Mouse (Mus musculus) erythroblast, embryonic 14.5 days (primary cell): ENCODE measurements at regions not wholly inside any gene's neighbourhood (a gene's known extent, or its start where the extent isn't known, plus 50 kb on each side); places are given as distances from the start of the nearest gene placed in this dataset.

Experiments used
- H3K27me3 ChIP-seq: 2 replicates; pipeline ENCODE4 v1.6.1; 2012; ENCODE audit warnings: inconsistent platforms; ENCODE audit not compliant: control insufficient read depth
- H3K36me3 ChIP-seq: 2 replicates; pipeline ENCODE4 v1.6.1; 2012; ENCODE audit warnings: mild to moderate bottlenecking, inconsistent platforms; ENCODE audit not compliant: control insufficient read depth
- H3K4me1 ChIP-seq: 2 replicates; pipeline ENCODE4 v1.6.1; 2012; ENCODE audit warnings: inconsistent platforms; ENCODE audit not compliant: control insufficient read depth
- H3K4me3 ChIP-seq: replicated peaks from 2 replicates; pipeline ENCODE3; 2012; ENCODE audit warnings: moderate library complexity, mild to moderate bottlenecking, inconsistent platforms
- H3K9me3 ChIP-seq: 2 replicates; pipeline ENCODE4 v1.6.1; 2012; ENCODE audit warnings: low read length, inconsistent platforms, mixed read lengths; ENCODE audit not compliant: control insufficient read depth
- GATA1 ChIP-seq: IDR thresholded peaks from 2 replicates; pipeline ENCODE4 v1.6.1; 2012; ENCODE audit warnings: low read length, inconsistent platforms, mixed read lengths
- TAL1 ChIP-seq: IDR thresholded peaks from 3 replicates; pipeline ENCODE4 v1.6.1; 2012; ENCODE audit warnings: low read length, inconsistent platforms, mixed read lengths

GRCm38 (mm10) chr1:137282457-137282856 is 322.2 kb upstream of the Nr5a2 start:
- Histone ChIP-seq H3K36me3 (no peaks in the 10 kb centered on the region), H3K9me3 (peaks cover 9% of the 10 kb centered on the region), H3K27me3 (no peaks in the 10 kb centered on the region), H3K4me1 (no peaks in the 10 kb centered on the region), H3K4me3 (no peak overlapping the region)
- no peak for TF ChIP-seq GATA1
- TF ChIP-seq TAL1, result no peak

GRCm38 (mm10) chr1:137280391-137281386 is 320.4 kb upstream of the Nr5a2 start:
- H3K4me3 ChIP-seq, result no peak overlapping the region
- peaks cover 9% of the 10 kb centered on the region for H3K9me3 ChIP-seq
- H3K27me3 ChIP-seq, result no peaks in the 10 kb centered on the region
- H3K36me3 ChIP-seq, result no peaks in the 10 kb centered on the region
- TF ChIP-seq GATA1, result no peak
- TF ChIP-seq TAL1, result no peak
- H3K4me1 ChIP-seq, result no peaks in the 10 kb centered on the region

- TF ChIP-seq GATA1, result no peak
- no peak for TF ChIP-seq TAL1
- peaks cover 9% of the 10 kb centered on the region for H3K9me3 ChIP-seq
- no peaks in the 10 kb centered on the region for H3K4me1 ChIP-seq
- no peaks in the 10 kb centered on the region for H3K36me3 ChIP-seq
- no peak overlapping the region for H3K4me3 ChIP-seq
- no peaks in the 10 kb centered on the region for H3K27me3 ChIP-seq
Observed at GRCm38 (mm10) chr1:137279981-137280380, 319.7 kb upstream of the Nr5a2 start.

GRCm38 (mm10) chr1:137270659-137271612 is 310.7 kb upstream of the Nr5a2 start:
- no peaks in the 10 kb centered on the region for H3K36me3 ChIP-seq
- H3K4me3 ChIP-seq, result no peak overlapping the region
- no peak for TF ChIP-seq GATA1
- TF ChIP-seq TAL1, result no peak
- H3K4me1 ChIP-seq, result no peaks in the 10 kb centered on the region
- H3K27me3 ChIP-seq, result no peaks in the 10 kb centered on the region
- H3K9me3 ChIP-seq, result no peaks in the 10 kb centered on the region; the same call in 1 of the 2 replicates

GRCm38 (mm10) chr1:137262806-137263370 is 302.6 kb upstream of the Nr5a2 start:
- no peak for TF ChIP-seq TAL1
- TF ChIP-seq GATA1, result no peak
- Histone ChIP-seq H3K4me3 (no peak overlapping the region), H3K36me3 (no peaks in the 10 kb centered on the region)

GRCm38 (mm10) chr1:137262121-137262525 is 301.9 kb upstream of the Nr5a2 start:
- TF ChIP-seq GATA1 (no peak), TAL1 (no peak)
- no peaks in the 10 kb centered on the region for H3K9me3 ChIP-seq
- H3K4me1 ChIP-seq, result no peaks in the 10 kb centered on the region
- no peaks in the 10 kb centered on the region for H3K36me3 ChIP-seq
- H3K4me3 ChIP-seq, result no peak overlapping the region
- no peaks in the 10 kb centered on the region for H3K27me3 ChIP-seq

More at GRCm38 (mm10) chr1:137262806-137263370, 302.6 kb upstream of the Nr5a2 start:
- no peaks in the 10 kb centered on the region for H3K9me3 ChIP-seq
- no peaks in the 10 kb centered on the region for H3K4me1 ChIP-seq
- no peaks in the 10 kb centered on the region for H3K27me3 ChIP-seq

GRCm38 (mm10) chr1:137256294-137256693 is 296.0 kb upstream of the Nr5a2 start:
- no peaks in the 10 kb centered on the region for H3K4me1 ChIP-seq
- H3K27me3 ChIP-seq, result no peaks in the 10 kb centered on the region
- no peaks in the 10 kb centered on the region for H3K36me3 ChIP-seq
- TF ChIP-seq TAL1 (no peak), GATA1 (no peak)
- no peak overlapping the region for H3K4me3 ChIP-seq
- H3K9me3 ChIP-seq, result no peaks in the 10 kb centered on the region

GRCm38 (mm10) chr1:137255041-137255440 is 294.8 kb upstream of the Nr5a2 start:
- Histone ChIP-seq H3K36me3 (no peaks in the 10 kb centered on the region), H3K4me1 (no peaks in the 10 kb centered on the region), H3K9me3 (no peaks in the 10 kb centered on the region), H3K27me3 (no peaks in the 10 kb centered on the region), H3K4me3 (no peak overlapping the region)
- TF ChIP-seq TAL1 (no peak), GATA1 (no peak)
